Mouse (Mus musculus) thymus, adult 2 months (tissue): ENCODE data around the gene Cct5. TPM values are rescaled to one million over a fixed set of nuclear protein-coding genes. Genes with fewer than 3 reads are reported as not detected.

ENCODE experiments used
- DNase-seq: peaks from one replicate; pipeline ENCODE4 v3.0.0; 2021
- H3K27ac ChIP-seq: fragments of 200-500 bp; 2 replicates; pipeline ENCODE4 v1.5.1; 2012; ENCODE audit warnings: low read length, control low read depth; ENCODE audit not compliant: control insufficient read depth, insufficient read depth
- H3K27me3 ChIP-seq: fragments of 200-500 bp; 2 replicates; pipeline ENCODE4 v1.6.1; 2012; ENCODE audit warnings: mild to moderate bottlenecking, low read length, moderate library complexity, mixed read lengths; ENCODE audit not compliant: control insufficient read depth, insufficient read depth
- H3K36me3 ChIP-seq: fragments of 200-500 bp; 2 replicates; pipeline ENCODE4 v1.6.1; 2012; ENCODE audit warnings: mild to moderate bottlenecking, low read length, moderate library complexity; ENCODE audit not compliant: control insufficient read depth, insufficient read depth
- H3K4me1 ChIP-seq: fragments of 200-500 bp; replicated peaks from 2 replicates; pipeline ENCODE4 v1.6.1; 2012; ENCODE audit warnings: low read length; ENCODE audit not compliant: control insufficient read depth, insufficient read depth
- H3K4me3 ChIP-seq: fragments of 200-500 bp; 2 replicates; pipeline ENCODE4 v1.5.1; 2012; ENCODE audit warnings: mild to moderate bottlenecking, low read length, control low read depth, moderate library complexity; ENCODE audit not compliant: control insufficient read depth, insufficient read depth
- CTCF ChIP-seq: fragments of 200-500 bp; IDR thresholded peaks from 2 replicates; pipeline ENCODE4 v1.5.1; 2012; ENCODE audit warnings: mild to moderate bottlenecking, control low read depth, low read length, moderate library complexity, borderline replicate concordance; ENCODE audit not compliant: control insufficient read depth, poor library complexity, insufficient read depth; ENCODE audit errors: extremely low read depth
- POLR2A ChIP-seq: fragments of 200-500 bp; IDR thresholded peaks from 2 replicates; pipeline ENCODE4 v1.6.1; 2012; ENCODE audit warnings: mild to moderate bottlenecking, low read length, control low read depth, moderate library complexity; ENCODE audit not compliant: control insufficient read depth, poor library complexity, insufficient read depth; ENCODE audit errors: extremely low read depth
- WGBS: fragments of 180-500 bp; shearing (Covaris S2); methylation state at CpG from one replicate; pipeline ENCODE4 v1.1.7; 2018; 5-methylcytosine and 5-hydroxymethylcytosine counted together
- polyA plus RNA-seq: library from polyadenylated mRNA; depleted of rRNA; stranded (reverse); fragments of >200 nt; gene quantifications from 2 replicates; pipeline ENCODE4 v1.2.3, GENCODE M21; 2012

Gene Cct5
- polyA plus RNA-seq, 1 experiment = 139 TPM

GRCm38 (mm10) chr15:31602426-31602825 lies 822 bp upstream of the Cct5 start:
- no peaks in the 10 kb centered on the region for H3K36me3 ChIP-seq
- DNase-seq = peak; percentile 67
- TF ChIP-seq CTCF = no peak
- no peak for TF ChIP-seq POLR2A
- H3K27me3 ChIP-seq = no peaks in the 10 kb centered on the region
- H3K4me3 ChIP-seq = peak overlapping the region; percentile 18; the same call in 1 of the 2 replicates
- peaks cover 12% of the 10 kb centered on the region for H3K4me1 ChIP-seq
- no peak overlapping the region for H3K27ac ChIP-seq
- WGBS = 1% methylated on average over 15 of the region's 15 CpGs

GRCm38 (mm10) chr15:31601279-31601645 lies 342 bp downstream of the Cct5 start:
- H3K4me3 ChIP-seq = peak overlapping the region; percentile 83
- H3K4me1 ChIP-seq = peaks cover 12% of the 10 kb centered on the region
- no peaks in the 10 kb centered on the region for H3K27me3 ChIP-seq
- H3K36me3 ChIP-seq = peaks cover 4% of the 10 kb centered on the region
- WGBS = under 1% methylated on average over 33 of the region's 33 CpGs
- no peak for DNase-seq
- TF ChIP-seq CTCF = no peak
- no peak for TF ChIP-seq POLR2A
- H3K27ac ChIP-seq = peak overlapping the region; percentile 28; the same call in 1 of the 2 replicates

- TF ChIP-seq CTCF (no peak), POLR2A (no peak)
These were observed 1.8 kb downstream of the Cct5 start for GRCm38 (mm10) chr15:31599834-31600233.

GRCm38 (mm10) chr15:31595651-31596050 lies 6.0 kb downstream of the Cct5 start:
- 91% methylated on average over 7 of the region's 7 CpGs for WGBS
- H3K36me3 ChIP-seq = peaks cover 59% of the 10 kb centered on the region
- TF ChIP-seq CTCF (no peak), POLR2A (no peak)

More at GRCm38 (mm10) chr15:31599834-31600233, 1.8 kb downstream of the Cct5 start:
- Histone ChIP-seq H3K4me1 (peaks cover 12% of the 10 kb centered on the region), H3K4me3 (no peak overlapping the region), H3K27me3 (no peaks in the 10 kb centered on the region), H3K36me3 (peaks cover 17% of the 10 kb centered on the region), H3K27ac (no peak overlapping the region)
- no peak for DNase-seq
- 30% methylated on average over 4 of the region's 4 CpGs for WGBS

GRCm38 (mm10) chr15:31594260-31594659 lies 7.3 kb downstream of the Cct5 start:
- H3K27me3 ChIP-seq = no peaks in the 10 kb centered on the region
- TF ChIP-seq CTCF (no peak), POLR2A (no peak)
- WGBS = 97% methylated on average over 14 of the region's 14 CpGs
- H3K36me3 ChIP-seq = peaks cover 71% of the 10 kb centered on the region
- DNase-seq = no peak
- H3K4me1 ChIP-seq = 0 out of 2 replicates have a peak, but pooled peaks cover 2% of the 10 kb centered on the region
- H3K4me3 ChIP-seq = no peak overlapping the region
- no peak overlapping the region for H3K27ac ChIP-seq

More at GRCm38 (mm10) chr15:31595651-31596050, 6.0 kb downstream of the Cct5 start:
- H3K27me3 ChIP-seq = no peaks in the 10 kb centered on the region
- no peak overlapping the region for H3K27ac ChIP-seq
- no peak overlapping the region for H3K4me3 ChIP-seq
- peaks cover 8% of the 10 kb centered on the region for H3K4me1 ChIP-seq
- no peak for DNase-seq

GRCm38 (mm10) chr15:31592531-31592930 lies 9.1 kb downstream of the Cct5 start:
- H3K27me3 ChIP-seq = no peaks in the 10 kb centered on the region
- H3K27ac ChIP-seq = no peak overlapping the region
- H3K36me3 ChIP-seq = peaks cover 71% of the 10 kb centered on the region
- TF ChIP-seq POLR2A (no peak), CTCF (no peak)
- H3K4me3 ChIP-seq = no peak overlapping the region
- no peak for DNase-seq
- WGBS = 94% methylated on average over 8 of the region's 8 CpGs
- H3K4me1 ChIP-seq = peaks cover 3% of the 10 kb centered on the region

- Histone ChIP-seq H3K27me3 (no peaks in the 10 kb centered on the region), H3K4me3 (no peak overlapping the region), H3K4me1 (peaks cover 7% of the 10 kb centered on the region), H3K36me3 (peaks cover 57% of the 10 kb centered on the region), H3K27ac (no peak overlapping the region)
- WGBS = 95% methylated on average over 5 of the region's 5 CpGs
- DNase-seq = no peak
- TF ChIP-seq POLR2A (no peak), CTCF (no peak)
These were observed 11.4 kb downstream of the Cct5 start for GRCm38 (mm10) chr15:31590176-31590575.
